Mouse (Mus musculus): ENCODE data around the gene Mcm5.

Mcm5 gene

DNA sequence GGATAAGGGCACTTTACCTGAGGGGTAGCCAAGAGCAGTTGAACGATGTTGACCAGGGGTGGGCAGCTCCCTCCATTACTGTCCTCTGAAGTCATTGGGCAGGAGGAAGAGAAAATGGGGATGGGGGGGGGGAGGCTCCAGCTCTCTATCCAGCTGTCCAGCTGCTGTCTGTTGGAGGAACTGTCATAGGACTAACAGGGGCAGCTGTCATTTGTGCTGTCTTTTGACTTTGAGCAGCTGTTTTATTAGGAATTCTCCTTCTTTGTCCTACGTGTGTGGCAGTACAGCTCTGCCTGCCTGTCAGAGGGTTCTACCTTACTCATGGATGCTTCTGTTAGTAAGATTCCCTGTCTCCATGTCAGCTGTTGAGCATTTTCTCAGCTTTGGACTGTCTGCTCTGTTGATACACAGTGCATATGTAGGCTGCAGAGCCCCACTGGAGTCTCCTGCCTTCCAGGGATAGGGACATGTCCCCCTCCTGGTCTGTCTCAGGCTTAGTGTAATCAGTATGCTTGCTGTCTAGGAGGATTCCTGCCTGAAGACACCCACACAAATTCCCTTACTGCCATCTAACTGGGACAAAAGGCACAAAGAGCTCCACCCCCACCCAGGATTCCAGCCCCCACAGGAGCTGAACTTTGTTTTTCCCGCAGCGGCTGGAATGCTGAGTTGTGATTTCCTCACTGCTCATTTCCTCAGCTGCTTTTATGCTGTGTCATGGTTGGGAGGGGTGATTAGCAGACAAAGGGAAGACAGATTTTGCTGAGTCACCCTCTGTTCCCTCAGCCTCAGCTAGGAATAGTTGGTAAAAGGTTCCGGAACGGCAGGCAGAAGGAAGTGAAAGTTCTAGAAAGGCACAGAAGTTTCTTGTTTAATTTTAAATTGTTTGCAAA lies 20.1 kb upstream of the Mcm5 start:
- in situ Hi-C loops (cut with MboI; ENCODE audit: low pct_unique_long_range_greater_than_20kb in 1 of 2, low sequenced_read_pairs in 2 of 2, unreplicated experiment in 1 of 2): no loop called here

- in situ Hi-C loops (cut with MboI; ENCODE audit: low pct_unique_long_range_greater_than_20kb in 1 of 2, low sequenced_read_pairs in 2 of 2, unreplicated experiment in 1 of 2): no loop called here
These were observed 18.5 kb upstream of the Mcm5 start for GRCm38 (mm10) chr8:75090781-75091365.

GRCm38 (mm10) chr8:75093399-75094156 lies 15.8 kb upstream of the Mcm5 start, which contains the start of gene Hmox1:
Gene Hmox1, plus strand, starts transcription at chr8:75093621.
- in situ Hi-C loops (cut with MboI; ENCODE audit: low pct_unique_long_range_greater_than_20kb in 1 of 2, low sequenced_read_pairs in 2 of 2, unreplicated experiment in 1 of 2): no loop called here

DNA sequence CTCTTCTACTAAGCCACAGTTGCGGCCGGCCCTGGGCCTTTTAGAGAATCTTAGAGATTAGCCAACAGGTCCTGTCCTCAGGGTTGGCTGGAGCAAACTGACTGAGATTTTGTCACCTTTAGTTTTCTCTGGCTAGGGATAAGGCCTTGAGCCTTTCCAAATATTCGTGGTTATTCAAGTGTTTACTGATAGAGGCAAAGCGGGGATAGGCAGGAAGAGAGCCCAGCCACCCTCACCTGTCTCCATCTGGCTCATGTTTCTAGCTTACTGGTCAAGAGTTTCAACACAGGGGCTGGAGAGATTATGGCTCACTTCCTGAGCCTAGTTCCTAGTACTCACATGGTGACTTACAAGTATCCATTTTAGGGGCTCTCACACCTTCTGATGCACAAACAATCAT lies 6.4 kb upstream of the Mcm5 start:
- in situ Hi-C loops (cut with MboI; ENCODE audit: low pct_unique_long_range_greater_than_20kb in 1 of 2, low sequenced_read_pairs in 2 of 2, unreplicated experiment in 1 of 2): no loop called here

- in situ Hi-C loops (cut with MboI; ENCODE audit: low pct_unique_long_range_greater_than_20kb in 1 of 2, low sequenced_read_pairs in 2 of 2, unreplicated experiment in 1 of 2): no loop called here
These were observed 5.9 kb upstream of the Mcm5 start for GRCm38 (mm10) chr8:75103376-75103878.

GRCm38 (mm10) chr8:75108527-75109235 lies 688 bp upstream of the Mcm5 start:
- in situ Hi-C loops (cut with MboI; ENCODE audit: low pct_unique_long_range_greater_than_20kb in 1 of 2, low sequenced_read_pairs in 2 of 2, unreplicated experiment in 1 of 2): no loop called here

GRCm38 (mm10) chr8:75110093-75110492 lies 724 bp downstream of the Mcm5 start:
- in situ Hi-C loops (cut with MboI; ENCODE audit: low pct_unique_long_range_greater_than_20kb in 1 of 2, low sequenced_read_pairs in 2 of 2, unreplicated experiment in 1 of 2): no loop called here

DNA sequence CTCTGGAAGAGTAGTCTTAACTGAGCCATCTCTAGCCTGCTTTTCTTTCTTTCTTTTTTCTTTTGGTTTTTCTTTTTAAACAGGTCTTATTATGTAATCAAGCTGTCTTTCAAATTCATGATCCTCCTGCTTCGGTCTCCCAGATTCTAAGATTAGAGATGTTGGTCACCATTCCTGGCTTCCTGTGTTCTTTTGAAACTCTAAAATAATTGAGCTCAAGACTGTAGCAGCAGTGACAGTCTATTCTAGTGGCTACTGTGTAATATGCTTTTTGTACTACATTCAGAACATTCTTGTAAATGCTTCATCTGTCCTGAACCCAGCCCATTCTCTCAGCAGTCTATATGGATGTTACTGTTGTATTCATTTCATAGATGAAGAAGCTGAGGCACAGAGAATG lies 9.1 kb downstream of the Mcm5 start:
- in situ Hi-C loops (cut with MboI; ENCODE audit: low pct_unique_long_range_greater_than_20kb in 1 of 2, low sequenced_read_pairs in 2 of 2, unreplicated experiment in 1 of 2): no loop called here

GRCm38 (mm10) chr8:75119287-75119686 lies 9.9 kb downstream of the Mcm5 start:
- in situ Hi-C loops (cut with MboI; ENCODE audit: low pct_unique_long_range_greater_than_20kb in 1 of 2, low sequenced_read_pairs in 2 of 2, unreplicated experiment in 1 of 2): no loop called here

DNA sequence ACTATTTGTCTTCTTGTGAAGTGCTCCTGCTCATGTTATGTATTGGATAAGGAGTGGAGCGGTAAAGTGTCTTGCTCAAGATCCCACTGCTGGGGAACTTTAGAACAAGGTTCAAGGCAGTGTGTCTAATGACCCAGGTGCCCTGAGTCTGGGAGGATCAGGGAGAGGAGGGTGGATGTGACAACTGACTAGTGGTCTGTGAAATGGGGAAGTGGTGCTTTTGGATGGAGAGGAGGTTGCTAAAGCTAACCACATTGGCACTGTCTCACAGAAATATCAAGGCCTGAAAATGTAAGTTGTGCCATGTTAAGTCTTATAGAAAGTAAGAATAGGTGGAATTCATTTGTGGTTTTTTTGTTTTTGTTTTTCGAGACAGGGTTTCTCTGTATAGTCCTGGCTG lies 10.4 kb downstream of the Mcm5 start:
- in situ Hi-C loops (cut with MboI; ENCODE audit: low pct_unique_long_range_greater_than_20kb in 1 of 2, low sequenced_read_pairs in 2 of 2, unreplicated experiment in 1 of 2): no loop called here

DNA sequence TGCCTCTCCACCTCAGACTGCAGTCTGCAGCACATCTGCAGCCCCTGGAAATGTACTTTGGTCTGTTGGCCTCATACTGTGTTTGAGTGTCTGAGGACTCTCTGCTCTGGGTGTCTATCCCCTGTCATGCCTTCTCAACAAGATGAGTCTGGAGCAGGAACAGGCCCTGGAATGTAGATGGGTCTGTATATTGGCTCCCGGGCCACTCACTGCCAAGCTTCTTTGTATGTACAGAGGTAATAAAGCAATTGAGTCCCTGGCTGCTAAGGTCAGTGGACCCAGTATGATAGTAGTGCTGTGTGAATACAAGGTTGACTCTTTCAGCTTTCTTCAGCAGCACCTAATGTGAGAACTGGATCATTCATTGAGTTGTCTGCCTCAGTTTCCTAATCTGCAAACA lies 18.0 kb downstream of the Mcm5 start:
- in situ Hi-C loops (cut with MboI; ENCODE audit: low pct_unique_long_range_greater_than_20kb in 1 of 2, low sequenced_read_pairs in 2 of 2, unreplicated experiment in 1 of 2): no loop called here

DNA sequence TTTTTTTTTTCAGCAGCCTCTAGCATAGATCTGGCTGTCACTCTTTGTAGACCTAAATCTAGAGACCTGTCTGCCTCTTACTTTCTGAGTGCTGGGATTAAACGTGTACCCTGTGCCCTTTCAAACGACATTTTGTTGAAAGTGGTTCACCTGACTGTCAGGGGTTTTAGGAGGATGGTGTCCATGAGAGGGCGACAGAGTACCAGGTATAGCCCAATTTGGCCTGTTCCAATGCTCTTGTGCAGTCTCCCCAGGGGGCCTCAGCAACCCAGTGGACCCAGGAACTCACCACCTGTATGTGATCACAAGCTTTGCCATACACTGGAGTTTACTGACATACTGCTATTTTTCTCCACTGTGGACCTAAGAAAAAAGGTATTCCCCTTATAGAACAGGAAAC lies 23.1 kb downstream of the Mcm5 start:
- in situ Hi-C loops (cut with MboI; ENCODE audit: low pct_unique_long_range_greater_than_20kb in 1 of 2, low sequenced_read_pairs in 2 of 2, unreplicated experiment in 1 of 2): no loop called here

DNA sequence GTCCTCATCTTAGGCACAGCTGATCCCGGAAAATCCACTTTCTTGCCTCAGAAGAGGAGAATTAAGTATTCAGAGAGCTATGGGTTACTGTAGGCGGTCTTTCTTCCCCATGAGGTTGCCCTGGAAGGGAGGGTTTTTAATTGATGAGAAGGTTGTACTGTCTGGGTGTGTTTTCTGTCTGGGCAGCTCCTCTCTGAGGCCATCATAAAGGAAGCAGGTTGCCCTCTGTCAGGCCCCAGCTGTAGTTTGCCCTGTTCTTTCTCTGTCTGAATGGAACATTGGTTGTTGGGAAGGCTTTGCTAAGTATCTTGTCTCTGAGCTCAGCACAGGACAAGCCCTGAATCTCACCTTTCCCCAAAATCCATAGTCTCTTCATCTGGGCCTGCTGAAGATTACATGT lies 24.0 kb downstream of the Mcm5 start:
- in situ Hi-C loops (cut with MboI; ENCODE audit: low pct_unique_long_range_greater_than_20kb in 1 of 2, low sequenced_read_pairs in 2 of 2, unreplicated experiment in 1 of 2): no loop called here

- in situ Hi-C loops (cut with MboI; ENCODE audit: low pct_unique_long_range_greater_than_20kb in 1 of 2, low sequenced_read_pairs in 2 of 2, unreplicated experiment in 1 of 2): no loop called here
These were observed 25.4 kb downstream of the Mcm5 start for GRCm38 (mm10) chr8:75134603-75135391.

DNA sequence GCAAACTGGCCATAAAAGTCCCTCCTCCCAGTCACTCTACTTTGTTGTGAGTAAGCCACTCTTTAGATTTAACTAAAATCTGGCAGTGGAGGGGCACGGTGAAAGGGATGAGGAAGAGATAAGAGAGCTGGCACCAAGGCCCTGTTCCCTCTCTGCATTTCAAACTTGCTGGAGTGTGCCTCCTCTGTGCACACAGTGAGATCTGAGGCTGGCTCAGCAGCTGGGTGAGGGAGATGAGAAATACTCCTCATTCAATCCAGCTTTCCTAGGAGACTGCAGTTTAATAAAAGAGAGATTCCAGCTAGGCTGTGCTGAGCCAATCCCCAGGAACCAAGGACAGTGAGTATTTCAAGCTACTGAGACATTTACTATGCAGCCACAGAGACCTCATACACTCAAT lies 26.4 kb downstream of the Mcm5 start:
- in situ Hi-C loops (cut with MboI; ENCODE audit: low pct_unique_long_range_greater_than_20kb in 1 of 2, low sequenced_read_pairs in 2 of 2, unreplicated experiment in 1 of 2): no loop called here

DNA sequence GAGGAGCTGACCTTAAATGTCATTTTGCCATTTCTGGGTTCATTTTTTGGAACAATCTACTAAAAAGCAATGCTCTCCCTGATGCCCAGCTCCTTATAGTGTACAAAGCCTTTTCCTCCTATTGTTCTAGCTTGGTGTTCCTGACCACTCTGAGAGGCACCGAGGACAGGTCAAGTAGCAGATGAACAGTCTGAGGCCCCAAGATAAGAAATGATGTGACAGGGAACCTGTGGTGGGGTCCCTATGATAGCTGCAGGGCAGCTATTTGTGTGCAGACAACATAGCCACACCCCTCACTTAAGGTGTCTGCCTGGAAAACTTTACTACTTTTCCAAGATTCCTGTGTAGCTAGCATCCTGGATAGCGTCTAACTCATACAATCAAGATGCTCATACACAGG lies 26.9 kb downstream of the Mcm5 start:
- in situ Hi-C loops (cut with MboI; ENCODE audit: low pct_unique_long_range_greater_than_20kb in 1 of 2, low sequenced_read_pairs in 2 of 2, unreplicated experiment in 1 of 2): no loop called here

DNA sequence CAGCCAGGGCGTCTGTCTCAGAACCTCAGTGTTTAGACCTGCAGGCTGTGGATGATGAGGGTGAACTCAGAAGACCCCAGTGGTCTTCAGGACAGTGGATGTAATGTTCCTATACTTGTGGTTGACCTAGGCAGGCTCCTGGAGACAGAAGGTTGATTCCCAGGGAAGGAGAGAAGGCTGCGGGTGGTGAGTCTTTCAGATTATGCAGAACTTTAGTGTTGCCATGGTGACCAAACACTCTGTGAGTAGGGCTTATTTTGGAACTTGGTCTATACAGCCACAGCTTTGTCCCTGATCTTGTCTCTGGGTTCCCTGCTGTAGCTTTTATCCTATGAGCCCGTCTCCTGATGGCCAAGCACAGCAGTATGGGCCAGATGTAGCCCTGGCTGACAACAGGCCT lies 28.2 kb downstream of the Mcm5 start:
- in situ Hi-C loops (cut with MboI; ENCODE audit: low pct_unique_long_range_greater_than_20kb in 1 of 2, low sequenced_read_pairs in 2 of 2, unreplicated experiment in 1 of 2): no loop called here

Measured in mouse embryonic stem cell (cell line).